Comparison of ENCODE assay signal across 8 mouse cellular contexts in the genomic region with DNA sequence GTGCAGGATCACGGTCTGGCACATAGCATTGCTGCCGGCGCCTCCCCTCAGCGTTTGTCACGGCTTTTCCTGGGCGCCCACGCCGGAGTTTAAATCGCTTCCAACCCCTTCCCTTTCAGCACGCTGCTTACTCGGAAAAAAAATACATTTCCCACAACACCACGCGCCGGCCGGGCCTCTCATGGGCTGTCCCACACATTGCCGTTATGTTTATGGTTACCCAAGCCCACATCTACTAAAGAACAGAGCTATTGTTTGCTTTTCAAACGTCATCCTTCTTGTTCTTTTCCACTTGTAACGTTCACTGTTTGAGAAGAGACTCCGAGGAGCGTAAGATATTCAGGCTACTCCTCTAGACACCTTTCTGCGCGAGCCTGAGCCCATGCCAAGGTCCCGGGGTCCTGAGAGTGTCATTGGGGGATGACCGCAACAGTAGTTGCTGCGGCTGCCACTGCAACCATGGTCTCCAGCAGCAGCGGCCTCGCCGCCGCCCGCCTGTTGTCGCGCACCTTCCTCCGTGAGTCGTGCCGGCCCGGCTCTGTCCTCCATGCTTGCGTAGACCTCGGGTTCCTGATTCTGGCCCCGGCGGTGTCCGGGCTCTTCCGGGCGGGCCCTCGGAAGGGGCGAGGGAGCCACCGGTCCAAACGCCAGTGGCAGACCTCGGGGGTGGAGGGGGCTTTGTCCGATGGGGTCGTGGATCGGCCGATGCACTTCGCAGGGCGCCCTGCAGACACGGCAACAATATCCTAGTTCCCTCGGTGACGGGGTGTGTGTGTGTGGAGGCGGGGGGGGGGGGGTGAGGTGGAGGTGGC. TPM values are rescaled to one million over a fixed set of nuclear protein-coding genes. Genes with fewer than 3 reads are reported as not detected.
DNase-seq lines count a peak whose midpoint lies in the region; ATAC-seq and TF ChIP-seq lines count a peak whose summit lies in the region.

A gene (plus strand): TSS at position 146 of the 812 bp plus-strand sequence.

- peak; percentile 92 for ATAC-seq in embryonic facial prominence, embryonic 13.5 days (ENCODE audit: insufficient number of reproducible peaks, insufficient read depth, low FRiP score, low TSS enrichment, low read depth)
- peak; percentile 96 for ATAC-seq in limb, embryonic 13.5 days (ENCODE audit: low FRiP score, low read depth)
- peak; percentile 96 for ATAC-seq in midbrain, embryonic 16.5 days

- H3K27ac ChIP-seq in embryonic facial prominence, embryonic 13.5 days: peak within 1 kb of the TSS; percentile 80
- peak within 1 kb of the TSS; percentile 95 for H3K27ac ChIP-seq in heart, adult 2 months
- 0 out of 2 replicates have a peak within 1 kb of the TSS, but pooled peaks have one; percentile 39 for H3K27ac ChIP-seq in limb, embryonic 13.5 days
- peak within 1 kb of the TSS; percentile 84 for H3K27ac ChIP-seq in midbrain, embryonic 16.5 days (ENCODE audit: low read length)

- peak; percentile 79 for DNase-seq in 3134 (ENCODE audit: extremely low read depth, insufficient read length, low spot score)
- peak; percentile 88 to 91 for DNase-seq in adrenal gland, postnatal 36 days
- peak; percentile 88 to 90 for DNase-seq in heart, adult 2 months
- DNase-seq in kidney, adult 8-10 months: peak; percentile 86 to 90
- peak; percentile 64 to 84 for DNase-seq in spleen, postnatal 10 days (ENCODE audit: low spot score in 2 of 2)

- peak; percentile 87 for TF ChIP-seq POLR2A in heart, adult 2 months (IDR thresholded peaks at IDR 0.05; ENCODE audit: insufficient read depth, low read depth, low read length)

- H3K9me3 ChIP-seq in embryonic facial prominence, embryonic 13.5 days: no peaks in the 10 kb centered on the region
- H3K9me3 ChIP-seq in limb, embryonic 13.5 days: no peaks in the 10 kb centered on the region
- H3K9me3 ChIP-seq in midbrain, embryonic 16.5 days (replicated peaks; ENCODE audit: control insufficient read depth, low read length, poor library complexity, severe bottlenecking): no peaks in the 10 kb centered on the region

- TF ChIP-seq EP300 in heart, adult 2 months (IDR thresholded peaks at IDR 0.05; ENCODE audit: insufficient read depth, low read depth, low read length): peak; percentile 67; the same call in 1 of the 2 replicates

- peaks cover 13% of the 10 kb centered on the region for H3K4me1 ChIP-seq in embryonic facial prominence, embryonic 13.5 days
- peaks cover 5% of the 10 kb centered on the region for H3K4me1 ChIP-seq in heart, adult 2 months (ENCODE audit: control insufficient read depth, insufficient read depth, low read length)
- H3K4me1 ChIP-seq in limb, embryonic 13.5 days: peaks cover 15% of the 10 kb centered on the region
- H3K4me1 ChIP-seq in midbrain, embryonic 16.5 days (ENCODE audit: control insufficient read depth, insufficient read depth, low read length): peaks cover 17% of the 10 kb centered on the region

- H3K4me2 ChIP-seq in embryonic facial prominence, embryonic 13.5 days: peak within 1 kb of the TSS; percentile 76
- H3K4me2 ChIP-seq in limb, embryonic 13.5 days (replicated peaks): peak within 1 kb of the TSS; percentile 73
- peak within 1 kb of the TSS; percentile 76 for H3K4me2 ChIP-seq in midbrain, embryonic 16.5 days (ENCODE audit: low read length)

- intact Hi-C loops in heart, adult 2 months (cut with DNase I): no loop called here

- peak within 1 kb of the TSS; percentile 96 for H3K9ac ChIP-seq in embryonic facial prominence, embryonic 13.5 days
- peak within 1 kb of the TSS; percentile 99 for H3K9ac ChIP-seq in heart, adult 2 months (ENCODE audit: low read depth, low read length)
- H3K9ac ChIP-seq in limb, embryonic 13.5 days: peak within 1 kb of the TSS; percentile 95
- H3K9ac ChIP-seq in midbrain, embryonic 16.5 days (ENCODE audit: low read depth, low read length): peak within 1 kb of the TSS; percentile 94

- H3K36me3 ChIP-seq in embryonic facial prominence, embryonic 13.5 days: no peaks in the 10 kb centered on the region
- H3K36me3 ChIP-seq in heart, adult 2 months (ENCODE audit: control insufficient read depth, insufficient read depth, low read length): no peaks in the 10 kb centered on the region; the same call in 1 of the 2 replicates
- H3K36me3 ChIP-seq in limb, embryonic 13.5 days: peaks cover 4% of the 10 kb centered on the region
- no peaks in the 10 kb centered on the region for H3K36me3 ChIP-seq in midbrain, embryonic 16.5 days (ENCODE audit: control insufficient read depth, insufficient read depth, low read length)

- H3K4me3 ChIP-seq in embryonic facial prominence, embryonic 13.5 days: peak within 1 kb of the TSS; percentile 97
- H3K4me3 ChIP-seq in heart, adult 2 months: peak within 1 kb of the TSS; percentile 85
- peak within 1 kb of the TSS; percentile 97 for H3K4me3 ChIP-seq in limb, embryonic 13.5 days
- peak within 1 kb of the TSS; percentile 98 for H3K4me3 ChIP-seq in midbrain, embryonic 16.5 days (ENCODE audit: low read depth, low read length)

- under 1% methylated on average over 58 of the region's 58 CpGs for WGBS in embryonic facial prominence, embryonic 13.5 days
- WGBS in heart, adult 2 months: under 1% methylated on average over 58 of the region's 58 CpGs
- under 1% methylated on average over 57 of the region's 58 CpGs for WGBS in limb, embryonic 13.5 days
- under 1% methylated on average over 58 of the region's 58 CpGs for WGBS in midbrain, embryonic 16.5 days

- H3K27me3 ChIP-seq in embryonic facial prominence, embryonic 13.5 days: no peaks in the 10 kb centered on the region
- no peaks in the 10 kb centered on the region for H3K27me3 ChIP-seq in heart, adult 2 months (ENCODE audit: control insufficient read depth, insufficient read depth, low read length)
- H3K27me3 ChIP-seq in limb, embryonic 13.5 days: no peaks in the 10 kb centered on the region
- no peaks in the 10 kb centered on the region for H3K27me3 ChIP-seq in midbrain, embryonic 16.5 days (ENCODE audit: control insufficient read depth, insufficient read depth, low read depth, low read length)

- H3K79me2 ChIP-seq in heart, adult 2 months (replicated peaks; ENCODE audit: control insufficient read depth, insufficient read depth, low read length): peaks cover 4% of the 10 kb centered on the region; the same call in 1 of the 2 replicates

- no peak for TF ChIP-seq CTCF in heart, adult 2 months (IDR thresholded peaks at IDR 0.05)

RNA-seq across cellular contexts. Expression of the gene that starts here (rescaled TPM):
- total RNA-seq in adrenal gland, postnatal 36 days (2021): 100 to 1,000 TPM; 335 to 349 TPM
- polyA plus RNA-seq in embryonic facial prominence, embryonic 13.5 days (2015; fragmentation: Nextera tagmentation; extraction: Ambion mirVana): 156 and 158 TPM in 2 replicates
- total RNA-seq in heart, adult 2 months (2021): 100 to 1,000 TPM; 461 to 531 TPM
- polyA plus RNA-seq in heart, adult 2 months (2012; rRNA removed): 312 and 392 TPM in 2 replicates
- polyA plus RNA-seq in limb, embryonic 13.5 days (2015; fragmentation: Nextera tagmentation; extraction: Ambion mirVana): 149 and 157 TPM in 2 replicates
- polyA plus RNA-seq in midbrain, embryonic 16.5 days (2015; fragmentation: Nextera tagmentation; extraction: Ambion mirVana): 127 and 133 TPM in 2 replicates

Comparison
In these comparisons a context has a peak if more than half of its experiments do, and no peak if none do; other contexts are left out.
1. Peak in every context shown above with its lines: DNase-seq, ATAC-seq, H3K4me3 ChIP-seq and H3K27ac ChIP-seq.
2. H3K27ac ChIP-seq: peak in every context shown above with its lines; median percentile 95 in heart, adult 2 months; 84 in midbrain, embryonic 16.5 days; 80 in embryonic facial prominence, embryonic 13.5 days; 39 in limb, embryonic 13.5 days.